Comparison of ENCODE assay signal across 15 mouse cellular contexts in the genomic region with DNA sequence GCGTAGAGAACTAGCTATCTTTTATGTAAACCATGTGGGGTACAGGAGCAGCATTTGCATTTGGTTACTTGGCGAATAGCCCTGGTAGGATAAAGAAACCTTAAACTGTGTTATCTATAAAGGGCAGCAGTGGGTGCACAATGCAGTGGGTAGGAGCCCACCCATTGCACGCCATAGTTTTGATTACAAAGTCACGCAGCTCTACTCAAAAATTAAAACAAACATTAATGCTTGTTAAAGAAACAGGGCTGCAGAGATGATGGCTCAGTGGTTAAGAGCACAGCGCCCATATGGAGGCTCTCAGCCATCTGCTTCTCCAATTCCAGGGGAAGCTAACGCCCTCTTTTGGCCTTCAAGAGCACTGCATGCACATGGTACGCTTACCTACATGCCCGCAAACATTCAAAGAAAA. TPM values are rescaled to one million over a fixed set of nuclear protein-coding genes. Genes with fewer than 3 reads are reported as not detected.
A peak's percentile ranks its signal among the peaks of the same experiment; 100 is the strongest.
DNase-seq lines count a peak whose midpoint lies in the region; ATAC-seq and TF ChIP-seq lines count a peak whose summit lies in the region.
"Had no signal": no experiment of that assay in that cellular context is flagged by ENCODE, and none has a peak within 500 bp of the region (broad histone marks: within the 10 kb centered on the region; RNA-seq: fewer than 3 reads in every experiment).

No protein-coding gene starts in this region.

- peak; percentile 17; the same call in 1 of the 2 replicates for TF ChIP-seq CTCF in kidney, postnatal 0 days (IDR thresholded peaks at IDR 0.05; ENCODE audit: low read depth)
- no peak for TF ChIP-seq CTCF in kidney, adult 2 months (conservative IDR thresholded peaks at IDR 0.05; ENCODE audit: insufficient read depth, insufficient read length, low read depth, low read length)

- DNase-seq in kidney, postnatal 0 days (ENCODE audit: low spot score), result no peak
- DNase-seq in kidney, adult 2 months, result no peak
- peak; percentile 33 for DNase-seq in thymus, postnatal 0 days (ENCODE audit: low spot score)
- DNase-seq in thymus, adult 18-20 months, result no peak
- no peak for DNase-seq in liver, embryonic 13.5 days
- peak; percentile 45 for DNase-seq in thymus, postnatal 4 days
- DNase-seq in ovary, postnatal 14 days (ENCODE audit: low spot score), result no peak
- DNase-seq in frontal cortex, postnatal 25 days (ENCODE audit: low spot score in 2 of 2), result no peak
- DNase-seq: adrenal gland, postnatal 14 days; heart, postnatal 14 days; kidney, postnatal 25 days; retina, postnatal 1 day had no signal

- no peak overlapping the region for H3K27ac ChIP-seq in kidney, postnatal 0 days
- no peak overlapping the region for H3K27ac ChIP-seq in kidney, adult 2 months (ENCODE audit: insufficient read depth, low read depth, low read length)
- H3K27ac ChIP-seq in liver, embryonic 13.5 days, result peak overlapping the region; percentile 10; the same call in 1 of the 2 replicates
- H3K27ac ChIP-seq: limb, embryonic 15.5 days; midbrain, embryonic 10.5 days had no signal

- H3K36me3 ChIP-seq in kidney, postnatal 0 days (ENCODE audit: insufficient read depth, low read length), result peaks cover 3% of the 10 kb centered on the region; the same call in 1 of the 2 replicates
- no peaks in the 10 kb centered on the region for H3K36me3 ChIP-seq in kidney, adult 2 months (ENCODE audit: control insufficient read depth, insufficient read depth, low read length)
- H3K36me3 ChIP-seq in liver, embryonic 13.5 days, result peaks cover 59% of the 10 kb centered on the region

- no peak overlapping the region for H3K4me2 ChIP-seq in kidney, postnatal 0 days (ENCODE audit: low read length)
- peak overlapping the region; percentile 17; the same call in 1 of the 2 replicates for H3K4me2 ChIP-seq in liver, embryonic 13.5 days
- H3K4me2 ChIP-seq: limb, embryonic 15.5 days had no signal

- ATAC-seq in kidney, postnatal 0 days (replicated peaks; ENCODE audit: low FRiP score, low read depth), result no peak
- peak; percentile 78 for ATAC-seq in liver, embryonic 13.5 days (ENCODE audit: low read depth)

- H3K27me3 ChIP-seq in kidney, postnatal 0 days (ENCODE audit: insufficient read depth, low read length), result no peaks in the 10 kb centered on the region
- H3K27me3 ChIP-seq in kidney, adult 2 months (replicated peaks; ENCODE audit: control insufficient read depth, insufficient read depth, low read length), result no peaks in the 10 kb centered on the region
- no peaks in the 10 kb centered on the region for H3K27me3 ChIP-seq in liver, embryonic 13.5 days
- H3K27me3 ChIP-seq: limb, embryonic 15.5 days had no signal

- H3K4me3 ChIP-seq in kidney, postnatal 0 days (replicated peaks; ENCODE audit: low read depth, low read length), result no peak overlapping the region
- no peak overlapping the region for H3K4me3 ChIP-seq in kidney, adult 2 months (ENCODE audit: insufficient read depth, low read depth, low read length)
- H3K4me3 ChIP-seq in liver, embryonic 13.5 days (replicated peaks), result no peak overlapping the region
- H3K4me3 ChIP-seq: erythroblast, embryonic 14.5 days; limb, embryonic 15.5 days; midbrain, embryonic 10.5 days had no signal

- no peaks in the 10 kb centered on the region for H3K9me3 ChIP-seq in kidney, postnatal 0 days (replicated peaks; ENCODE audit: low read length)
- no peaks in the 10 kb centered on the region for H3K9me3 ChIP-seq in liver, embryonic 13.5 days (replicated peaks)
- H3K9me3 ChIP-seq: limb, embryonic 15.5 days; midbrain, embryonic 10.5 days had no signal

- TF ChIP-seq POLR2A in kidney, adult 2 months (IDR thresholded peaks at IDR 0.05; ENCODE audit: low read depth, low read length), result no peak

- WGBS in kidney, postnatal 0 days, result 77% methylated on average over 8 of the region's 8 CpGs
- WGBS in kidney, adult 2 months, result 88% methylated on average over 8 of the region's 8 CpGs
- 49% methylated on average over 8 of the region's 8 CpGs for WGBS in liver, embryonic 13.5 days (ENCODE audit: insufficient replicate concordance)

- no peak overlapping the region for H3K9ac ChIP-seq in kidney, postnatal 0 days (ENCODE audit: low read depth, low read length)
- peak overlapping the region; percentile 15; the same call in 1 of the 2 replicates for H3K9ac ChIP-seq in liver, embryonic 13.5 days
- H3K9ac ChIP-seq: limb, embryonic 15.5 days had no signal

- 0 out of 2 replicates have a peak, but pooled peaks cover 4% of the 10 kb centered on the region for H3K4me1 ChIP-seq in kidney, postnatal 0 days (replicated peaks; ENCODE audit: insufficient read depth, low read length)
- no peaks in the 10 kb centered on the region for H3K4me1 ChIP-seq in kidney, adult 2 months (ENCODE audit: control insufficient read depth, insufficient read depth, low read length)
- peaks cover 62% of the 10 kb centered on the region for H3K4me1 ChIP-seq in liver, embryonic 13.5 days (replicated peaks)

RNA-seq across cellular contexts. Expression of a gene that starts 24.8 kb away (rescaled TPM):
- 70.7 and 85.2 TPM in 2 replicates for polyA plus RNA-seq in kidney, postnatal 0 days (2015; fragmentation: Nextera tagmentation; extraction: Ambion mirVana)
- 17.0 and 21.3 TPM in 2 replicates for polyA plus RNA-seq in kidney, adult 2 months (2012; rRNA removed)
- polyA plus RNA-seq in thymus, postnatal 0 days (2015; fragmentation: Nextera tagmentation; extraction: Ambion mirVana), result 145 and 158 TPM in 2 replicates
- 113 and 137 TPM in 2 replicates for polyA plus RNA-seq in liver, embryonic 13.5 days (2015; fragmentation: Nextera tagmentation; extraction: Ambion mirVana)

RNA-seq across cellular contexts. Expression of a gene that starts 24.9 kb away (rescaled TPM):
- 9.0 and 9.8 TPM in 2 replicates for polyA plus RNA-seq in kidney, postnatal 0 days (2015; fragmentation: Nextera tagmentation; extraction: Ambion mirVana)
- 7.1 and 7.2 TPM in 2 replicates for polyA plus RNA-seq in kidney, adult 2 months (2012; rRNA removed)
- polyA plus RNA-seq in thymus, postnatal 0 days (2015; fragmentation: Nextera tagmentation; extraction: Ambion mirVana), result 6.2 and 9.5 TPM in 2 replicates
- polyA plus RNA-seq in liver, embryonic 13.5 days (2015; fragmentation: Nextera tagmentation; extraction: Ambion mirVana), result 5.1 and 6.6 TPM in 2 replicates

Comparison
In these comparisons a context has a peak if more than half of its experiments do, and no peak if none do; other contexts are left out.
1. DNase-seq: peak in thymus, postnatal 0 days (single experiment) and thymus, postnatal 4 days (single experiment); none in kidney, postnatal 0 days (single experiment), kidney, adult 2 months (single experiment), thymus, adult 18-20 months (0 of 2), liver, embryonic 13.5 days (single experiment), ovary, postnatal 14 days (single experiment) and frontal cortex, postnatal 25 days (0 of 2).